Mouse (Mus musculus) adrenal gland, adult 8-10 months (tissue): Measurements from ENCODE around the gene Tfdp1. TPM values are rescaled to one million over a fixed set of nuclear protein-coding genes. Genes with fewer than 3 reads are reported as not detected.

Experiments
- DNase-seq: peaks from one replicate; pipeline ENCODE4 v3.0.0; 2022
- total RNA-seq, 4 experiments: library from RNA; stranded (reverse); gene quantifications; 2 replicates each; pipeline ENCODE4 v1.2.4; 2022

Tfdp1 gene
- total RNA-seq, 4 experiments from 2014 or later: 46.2 to 67.4 (median 52.1) TPM

DNA sequence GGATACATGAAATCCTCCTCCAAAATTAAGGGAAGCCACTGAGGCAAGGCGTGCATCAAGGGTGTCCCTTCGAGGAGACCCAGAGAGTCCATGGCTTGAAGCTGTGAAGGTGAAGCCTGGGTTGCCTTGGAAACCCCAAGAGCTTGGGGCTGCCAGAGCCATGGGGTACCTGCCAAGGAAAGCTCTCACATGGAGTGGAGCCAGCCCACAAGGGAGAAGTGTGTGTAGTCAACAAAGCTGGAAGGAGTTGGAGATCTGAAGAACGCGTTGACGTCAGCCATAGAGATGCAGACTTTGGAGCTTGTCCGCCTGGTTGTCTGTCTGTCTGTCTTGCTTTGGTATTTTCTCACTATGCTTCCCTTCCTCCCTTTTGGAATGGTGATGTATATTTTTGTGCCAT, 82.4 kb downstream of the Tfdp1 start:
- DNase-seq: no peak

DNA sequence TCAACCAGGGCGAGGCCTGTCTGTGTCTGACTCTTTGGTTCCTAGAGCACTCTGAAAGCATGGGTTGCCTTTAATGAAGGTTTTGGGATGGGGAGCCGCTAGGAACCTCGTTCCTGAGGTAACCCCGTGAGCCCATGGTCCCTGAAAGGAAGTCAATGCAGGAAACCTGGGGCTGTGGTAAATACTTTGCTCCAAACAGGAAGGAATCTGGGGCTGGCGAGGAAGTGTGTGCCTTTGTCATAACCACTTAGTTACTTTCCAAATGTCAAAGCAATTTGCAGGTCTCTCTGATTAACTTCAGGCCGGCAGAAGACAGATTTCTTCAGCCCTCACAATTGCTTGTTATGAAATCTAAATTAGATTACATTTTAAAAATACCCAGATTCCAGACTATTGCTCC, 88.8 kb downstream of the Tfdp1 start:
- no peak for DNase-seq

Other genes with a start within 250 kb of the Tfdp1 start
- gene Pcid2, start 233.3 kb upstream of the Tfdp1 start, total RNA-seq: 10 to 100 TPM; 24.1 to 33.3 (median 28.1) TPM
- gene Cul4a, start 233.1 kb upstream of the Tfdp1 start, total RNA-seq: 100 to 1,000 TPM; 160 to 191 (median 169) TPM
- gene Lamp1, start 179.6 kb upstream of the Tfdp1 start, total RNA-seq: 100 to 1,000 TPM; 434 to 557 (median 482) TPM
- gene Grtp1, start 138.1 kb upstream of the Tfdp1 start, total RNA-seq: 10 to 100 TPM; 15.0 to 30.3 (median 18.9) TPM
- gene Adprhl1, start 84.6 kb upstream of the Tfdp1 start, total RNA-seq: 1 to 10 TPM in 3 of 4 experiments, under 1 TPM in 1; 0.34 to 3.9 (median 1.6) TPM
- gene Dcun1d2, start 50.6 kb upstream of the Tfdp1 start, total RNA-seq: 10 to 100 TPM; 30.6 to 36.7 (median 33.9) TPM
- 10 to 100 TPM; 36.3 to 54.7 (median 46.7) TPM for gene Tmco3, start 50.6 kb upstream of the Tfdp1 start, total RNA-seq
- under 1 TPM in 1 of 4 experiments, not detected in 3; 0.49 TPM for gene Atp4b, start 58.1 kb downstream of the Tfdp1 start, total RNA-seq
- under 1 TPM in 2 of 4 experiments, not detected in 2; 0.05 to 0.06 TPM for gene Grk1, start 66.3 kb downstream of the Tfdp1 start, total RNA-seq
- gene Tmem255b, start 96.4 kb downstream of the Tfdp1 start, total RNA-seq: 1 to 10 TPM in 2 of 4 experiments, under 1 TPM in 2; 0.77 to 1.7 (median 1.1) TPM
- gene Gas6, start 155.7 kb downstream of the Tfdp1 start, total RNA-seq: 1,000 to 10,000 TPM in 1 of 4 experiments, 100 to 1,000 TPM in 3; 130 to 1,084 (median 297) TPM
- not detected for gene 1700029H14Rik, start 223.7 kb downstream of the Tfdp1 start, total RNA-seq